Mouse (Mus musculus) cerebellum, adult 18-20 months (tissue): ENCODE results near the gene Lancl2.

Experiments used
- DNase-seq, 2 experiments: peaks; one replicate each; pipeline ENCODE4 v3.0.0; 2021

Gene Lancl2

DNA sequence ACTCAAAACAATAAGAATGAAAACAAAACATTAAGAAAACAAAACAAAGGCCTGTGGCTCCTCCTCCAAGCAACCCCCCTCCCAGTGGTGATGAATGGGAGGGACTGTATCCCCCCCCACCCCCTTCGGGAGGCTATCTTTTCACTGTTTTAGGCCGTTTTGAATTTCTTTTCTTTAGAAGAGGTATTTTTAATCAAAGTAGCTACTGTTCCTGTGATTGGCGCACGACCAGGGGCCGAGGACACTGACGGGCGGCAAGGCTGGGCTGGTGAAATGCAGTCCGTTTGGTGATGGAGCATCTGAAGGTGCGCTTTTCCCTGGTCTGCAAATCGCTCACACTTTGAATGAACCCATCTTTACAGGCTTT is at the start of gene Lancl2:
TSS of gene Lancl2 (plus strand) at position 165 of the 367 bp plus-strand sequence.
- peak; percentile 50 to 77 for DNase-seq

DNA sequence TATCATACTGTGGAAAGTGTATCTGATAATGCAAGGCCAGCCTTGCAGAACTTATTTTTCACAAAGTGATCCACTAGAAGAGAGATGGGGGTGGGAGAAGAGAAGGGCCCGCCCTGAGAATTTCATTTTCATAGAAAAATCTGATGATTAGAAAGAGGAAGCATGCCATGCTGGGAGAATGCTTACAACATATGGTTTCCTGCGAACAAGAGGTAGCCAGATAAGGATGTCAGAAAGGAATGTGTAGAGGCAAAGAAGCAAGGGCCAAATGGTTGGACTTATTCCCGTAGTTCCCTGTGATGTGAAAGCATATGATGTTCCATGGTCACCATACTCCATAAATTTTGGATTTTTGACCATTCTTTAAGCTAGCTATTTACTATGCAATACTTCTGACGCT is 41.0 kb upstream of the Lancl2 start:
- DNase-seq, result no peak

DNA sequence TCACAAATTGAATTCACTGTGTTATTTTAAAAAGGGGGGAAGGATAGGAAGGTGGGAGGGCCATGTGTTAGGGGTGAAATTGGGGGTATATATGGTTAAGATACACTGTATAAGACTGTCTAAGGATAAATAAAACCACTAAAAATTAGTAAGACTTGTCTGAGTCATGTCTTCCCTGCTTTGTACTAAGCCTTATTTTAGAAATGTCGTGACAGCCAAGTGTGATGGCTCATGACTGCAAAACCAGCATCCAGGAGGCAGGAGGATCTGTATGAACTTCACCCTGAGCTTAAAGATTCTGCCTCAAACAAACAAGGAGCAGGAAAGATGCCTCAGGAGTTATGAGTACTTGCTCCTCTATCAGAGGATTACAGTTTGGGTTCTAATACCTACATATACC is 18.2 kb upstream of the Lancl2 start:
- no peak for DNase-seq

DNA sequence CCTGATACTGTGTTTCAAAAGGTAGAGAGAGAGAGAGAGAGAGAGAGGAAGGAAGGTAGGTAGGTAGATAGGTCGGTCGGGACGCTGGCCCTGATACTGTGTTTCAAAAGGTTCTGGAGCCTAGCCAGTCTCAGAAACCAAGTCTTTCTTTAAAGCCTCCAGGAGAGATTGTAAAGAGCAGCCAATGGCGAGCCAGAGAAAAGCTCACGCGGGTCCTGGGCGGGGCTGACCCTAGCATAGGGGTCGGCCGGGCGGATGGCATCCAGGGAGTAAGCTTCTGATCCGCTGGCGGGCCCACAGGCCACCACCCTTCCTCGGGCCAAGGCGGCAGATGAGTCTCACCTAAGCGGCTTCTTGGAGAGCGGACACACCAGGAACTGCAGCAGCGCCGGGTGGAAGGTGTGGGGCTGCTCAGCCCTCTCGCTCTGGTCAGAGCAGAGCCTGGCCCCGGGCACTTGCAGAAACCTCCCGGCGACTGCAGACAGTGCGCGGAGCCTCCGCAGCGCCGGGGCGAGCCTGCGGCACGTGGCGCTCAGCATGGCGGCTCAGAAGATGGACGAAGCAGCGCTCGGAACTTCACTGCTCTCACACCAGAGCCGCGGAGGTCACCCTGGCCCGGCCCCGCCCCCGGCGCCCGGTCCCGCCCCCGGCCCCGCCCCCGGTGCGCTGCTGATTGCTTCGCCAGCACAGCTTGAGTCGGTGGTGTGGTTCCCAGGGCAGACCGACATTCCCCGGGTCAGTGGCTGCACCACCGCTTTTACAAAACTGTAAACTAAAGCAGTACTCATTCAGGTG is 10.7 kb upstream of the Lancl2 start, which contains the start of gene Pyurf:
TSS of gene Pyurf (minus strand) at position 612 of the 795 bp plus-strand sequence.
- peak; percentile 84 to 88 for DNase-seq

DNA sequence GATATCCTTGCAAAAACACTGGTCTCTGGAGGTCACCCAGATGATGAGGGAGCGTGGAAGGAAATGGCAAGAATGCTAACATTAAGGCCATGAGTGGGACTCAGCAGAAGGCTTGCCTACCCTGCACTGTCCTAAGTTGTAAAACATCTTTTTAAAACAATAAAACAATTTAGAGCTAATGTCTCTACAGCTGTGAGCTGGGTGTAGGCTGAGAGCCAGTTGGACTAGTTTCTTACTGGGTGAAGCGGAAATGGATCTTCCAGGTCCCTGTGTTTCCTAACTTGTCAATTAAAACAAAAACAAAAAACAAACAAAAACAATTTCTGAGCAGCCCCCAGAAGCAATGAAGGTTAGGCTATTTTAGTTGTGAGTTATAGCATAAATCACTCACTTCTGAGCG is 9.2 kb upstream of the Lancl2 start:
- DNase-seq, result no peak

DNA sequence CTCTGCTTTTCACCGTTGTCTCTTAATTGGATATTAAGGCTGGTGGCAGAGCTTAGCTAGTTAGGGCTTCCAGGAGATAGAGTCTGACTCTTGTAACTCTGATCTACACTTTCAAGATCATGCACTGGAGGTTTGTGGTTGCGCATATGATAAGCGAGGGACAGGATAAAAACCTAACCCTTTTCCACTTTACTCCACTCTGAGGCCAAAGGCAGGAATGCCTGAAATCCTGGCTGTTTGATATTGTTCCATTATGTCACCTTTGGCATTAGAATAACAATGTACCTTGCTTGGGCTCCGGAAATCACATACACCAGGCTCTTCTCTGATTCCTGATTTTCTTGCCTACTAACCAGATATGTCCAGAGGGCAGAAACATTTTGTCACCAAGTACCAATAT is 654 bp upstream of the Lancl2 start:
- peak in 1 of 2 experiments; percentile 22 for DNase-seq

DNA sequence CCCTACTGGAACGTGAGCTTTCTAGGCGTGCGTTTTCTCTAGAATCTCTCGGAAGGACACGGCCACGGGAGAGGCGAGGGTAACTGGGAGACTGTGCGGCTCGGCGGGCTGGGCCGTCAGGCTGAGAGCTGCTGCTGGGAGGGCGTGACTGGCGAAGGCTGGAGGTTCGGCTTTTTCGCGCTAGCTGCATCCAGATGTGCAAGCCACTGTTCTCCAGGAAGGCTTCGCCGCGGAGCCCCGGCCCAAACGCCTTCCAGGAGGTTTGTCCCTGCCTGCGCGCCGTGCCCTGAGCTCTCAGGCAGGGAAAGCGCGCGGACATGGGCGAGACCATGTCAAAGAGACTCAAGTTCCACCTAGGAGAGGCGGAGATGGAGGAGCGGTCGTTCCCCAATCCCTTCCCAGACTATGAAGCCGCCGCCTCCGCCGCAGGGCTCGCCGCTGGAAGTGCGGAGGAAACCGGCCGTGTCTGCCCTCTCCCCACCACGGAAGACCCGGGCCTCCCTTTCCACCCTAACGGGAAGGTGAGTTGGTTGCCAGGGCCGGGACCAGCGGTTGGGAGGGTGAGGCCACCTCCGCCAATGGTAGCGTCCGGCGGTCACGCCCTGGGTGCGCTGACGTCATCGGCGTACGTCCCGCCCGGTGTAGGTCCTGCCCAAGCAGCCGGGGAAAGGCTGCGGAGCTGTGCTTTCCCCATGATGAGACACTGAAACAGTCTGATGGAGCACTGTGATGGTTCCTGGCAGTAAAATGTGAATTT is 581 bp downstream of the Lancl2 start:
- DNase-seq, result peak; percentile 98 to 99

DNA sequence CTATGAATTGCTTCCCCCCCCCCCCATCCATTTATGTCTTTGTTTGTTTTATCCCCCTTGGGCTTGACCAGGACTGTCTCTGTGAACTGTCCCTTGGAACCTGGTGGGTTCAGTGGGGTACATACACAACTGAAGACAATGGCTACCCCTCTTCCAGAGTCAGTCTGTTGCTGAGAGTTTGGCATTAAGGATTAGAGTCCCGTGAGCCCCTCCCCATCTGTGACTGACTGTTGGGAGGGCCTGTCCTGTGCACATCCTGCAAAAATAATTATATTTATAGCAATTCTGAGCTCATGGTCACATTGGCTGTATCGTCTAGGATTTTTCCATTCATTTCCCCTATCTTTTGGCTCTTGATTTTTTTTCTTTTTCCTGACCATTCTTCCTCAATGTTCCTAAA is 1.4 kb downstream of the Lancl2 start:
- peak in 1 of 2 experiments; percentile 19 for DNase-seq

DNA sequence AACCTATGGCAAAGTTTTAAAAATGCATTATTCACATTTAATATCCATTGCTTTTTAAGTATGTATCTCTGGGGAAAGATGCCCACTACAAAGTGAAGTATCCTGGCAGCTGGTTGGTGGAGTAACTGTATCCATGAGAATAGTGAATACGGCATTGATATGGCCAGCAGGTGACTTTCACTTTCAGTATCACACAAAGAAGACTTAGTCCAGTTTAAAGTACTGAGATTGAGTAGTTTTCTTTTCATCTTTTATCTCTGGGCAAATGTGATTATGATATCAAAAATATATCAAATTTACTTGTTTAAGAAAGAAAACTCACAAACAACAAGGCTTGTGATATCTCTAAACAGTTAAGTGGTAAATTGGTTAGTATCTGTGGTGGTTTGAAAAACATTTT is 4.4 kb downstream of the Lancl2 start:
- DNase-seq, result no peak

DNA sequence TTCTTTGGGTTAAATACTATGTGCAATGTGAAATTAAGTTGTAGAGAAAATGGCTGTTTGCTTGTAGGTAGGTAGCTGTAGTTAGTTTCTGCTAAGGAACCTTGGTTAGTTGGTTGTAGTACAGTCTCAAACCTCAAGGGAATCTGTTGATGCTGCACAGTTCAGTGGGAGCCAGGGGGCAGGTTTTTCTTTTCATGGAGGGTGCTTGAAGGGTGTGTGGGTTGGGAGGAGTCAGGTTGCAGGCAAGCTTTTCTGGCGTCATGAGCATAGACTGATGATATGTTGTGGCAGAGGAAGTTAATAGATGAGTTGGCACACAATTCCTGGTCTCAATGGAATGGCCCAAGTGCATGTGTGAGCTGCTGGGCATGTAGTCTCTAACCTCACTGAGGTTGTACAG is 9.4 kb downstream of the Lancl2 start:
- no peak for DNase-seq

DNA sequence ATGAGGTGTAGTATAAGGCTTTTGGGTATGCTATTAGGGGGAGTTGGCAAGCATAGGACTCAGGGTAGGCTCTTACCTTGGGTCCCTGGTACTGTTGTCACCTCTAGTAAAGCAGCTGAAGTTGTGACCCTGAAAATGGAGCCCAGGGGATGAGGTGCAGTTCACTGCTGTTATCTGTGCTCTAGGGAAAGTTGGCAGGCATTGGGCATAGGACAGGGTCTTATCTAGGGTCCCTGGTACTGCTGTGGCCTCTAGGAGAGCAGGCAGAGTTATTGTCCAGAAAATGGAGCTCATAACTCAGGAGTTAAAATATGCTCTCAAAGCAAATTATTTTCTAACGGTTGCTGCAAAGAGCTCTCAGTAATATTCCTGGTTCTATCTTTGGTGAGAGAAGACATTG is 19.0 kb downstream of the Lancl2 start:
- DNase-seq, result no peak

DNA sequence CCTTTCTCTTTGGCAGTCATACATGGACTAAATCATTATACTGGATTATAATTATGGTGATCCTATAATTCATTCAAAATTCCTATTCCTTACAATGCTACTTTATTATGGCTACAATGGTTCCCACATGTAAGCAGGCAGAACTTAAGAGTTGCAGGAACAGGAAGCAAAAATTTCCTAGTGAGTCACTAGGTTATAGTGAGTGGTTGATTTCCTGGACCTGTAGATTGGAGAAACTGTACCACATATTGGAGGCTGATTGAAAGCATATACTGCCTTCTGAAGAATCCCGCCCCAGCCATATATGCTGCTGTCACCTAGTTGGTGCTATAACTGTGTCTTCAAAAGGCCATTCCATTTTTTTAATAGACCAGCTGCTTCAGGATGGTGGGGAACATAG is 40.4 kb downstream of the Lancl2 start:
- DNase-seq, result no peak

DNA sequence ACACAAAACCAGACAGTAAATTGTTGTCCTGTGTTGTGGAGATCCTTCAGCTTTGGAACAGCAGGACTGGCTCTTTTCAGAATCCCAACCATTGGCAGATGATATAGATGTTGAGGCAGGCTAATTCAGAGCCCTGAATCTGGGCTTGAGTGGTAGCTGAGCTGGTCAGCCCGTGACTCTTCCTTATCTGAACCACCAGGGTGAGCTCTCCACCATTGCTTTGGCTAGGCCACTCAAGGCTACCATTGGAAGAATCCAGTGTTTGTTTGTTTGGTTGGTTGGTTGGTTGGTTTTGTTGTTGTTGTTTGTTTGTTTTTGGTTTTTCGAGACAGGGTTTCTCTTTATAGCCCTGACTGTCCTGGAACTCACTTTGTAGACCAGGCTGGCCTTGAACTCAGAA is 41.0 kb downstream of the Lancl2 start:
- DNase-seq, result no peak

DNA sequence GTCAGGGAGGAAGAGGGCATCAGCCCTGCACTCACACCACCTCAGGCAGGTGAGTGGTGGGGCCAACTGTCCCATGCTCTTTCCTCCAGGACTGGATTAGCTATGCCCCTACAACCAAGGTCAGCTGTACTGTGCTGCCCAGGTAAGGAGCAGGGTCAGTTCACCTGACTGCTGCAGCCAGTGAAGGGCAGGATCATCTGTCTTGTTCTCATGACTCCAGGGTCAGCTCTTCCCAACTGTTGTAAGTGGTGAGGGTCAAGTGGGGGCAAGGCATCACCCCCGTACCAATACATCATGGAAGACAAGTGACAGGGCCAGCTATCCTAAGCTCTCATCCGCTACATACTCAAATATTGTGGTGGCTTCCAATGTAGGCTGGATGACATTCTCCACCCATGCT is 41.8 kb downstream of the Lancl2 start:
- DNase-seq, result no peak

DNA sequence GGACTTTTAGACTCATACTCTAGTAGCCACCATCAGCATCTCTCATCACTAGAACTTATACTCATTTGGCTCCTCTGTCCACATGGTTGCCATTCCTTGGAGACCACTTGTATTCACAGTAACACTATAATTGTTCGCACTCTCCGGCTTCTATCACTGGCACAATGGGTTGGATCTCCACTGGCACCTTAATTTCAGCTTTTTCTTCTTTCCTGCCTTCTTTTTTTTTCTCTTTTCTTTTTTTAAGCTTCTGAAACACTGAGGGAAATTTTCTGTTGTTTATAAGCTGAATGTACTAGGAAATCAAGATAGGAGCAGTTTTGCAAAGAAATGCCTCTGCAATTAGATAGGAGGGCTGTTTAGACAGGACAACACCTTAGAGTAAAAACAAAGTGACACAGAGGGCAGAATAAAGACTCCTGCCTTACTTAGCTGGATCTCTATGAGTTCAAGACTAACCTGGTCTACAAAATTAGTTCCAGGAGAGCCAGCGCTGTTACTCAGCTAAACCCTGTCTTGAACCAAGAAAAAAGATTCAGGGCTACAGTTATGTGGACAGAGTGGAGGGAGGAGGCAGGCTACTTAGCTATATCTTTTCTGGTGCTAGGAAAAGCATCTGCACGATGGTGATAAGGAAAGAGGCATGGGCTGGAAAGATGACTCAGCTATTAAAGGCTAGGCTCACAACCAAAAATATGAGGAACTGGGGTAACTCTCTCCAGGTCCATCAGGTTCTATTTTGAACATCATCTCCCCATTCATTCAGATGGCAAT is 42.8 kb downstream of the Lancl2 start:
- DNase-seq, result no peak

DNA sequence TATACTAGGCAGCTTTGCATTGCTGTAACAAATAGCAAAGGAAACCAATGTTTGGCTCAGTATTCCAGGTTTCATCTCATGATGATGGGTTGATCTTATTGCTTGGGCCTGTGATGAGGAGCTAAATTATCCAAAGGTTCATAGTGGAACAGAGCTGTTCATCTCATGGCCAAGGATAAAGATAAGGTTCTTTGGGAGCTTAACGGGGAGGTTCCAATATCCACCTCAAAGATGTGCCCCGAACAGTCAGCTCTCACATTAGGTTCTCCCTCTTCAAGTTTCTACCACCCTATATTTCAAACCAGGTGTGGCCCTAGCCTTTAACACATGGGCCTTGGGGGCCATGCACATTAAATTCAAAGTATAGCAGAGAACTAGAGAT is 43.4 kb downstream of the Lancl2 start:
- DNase-seq, result no peak

DNA sequence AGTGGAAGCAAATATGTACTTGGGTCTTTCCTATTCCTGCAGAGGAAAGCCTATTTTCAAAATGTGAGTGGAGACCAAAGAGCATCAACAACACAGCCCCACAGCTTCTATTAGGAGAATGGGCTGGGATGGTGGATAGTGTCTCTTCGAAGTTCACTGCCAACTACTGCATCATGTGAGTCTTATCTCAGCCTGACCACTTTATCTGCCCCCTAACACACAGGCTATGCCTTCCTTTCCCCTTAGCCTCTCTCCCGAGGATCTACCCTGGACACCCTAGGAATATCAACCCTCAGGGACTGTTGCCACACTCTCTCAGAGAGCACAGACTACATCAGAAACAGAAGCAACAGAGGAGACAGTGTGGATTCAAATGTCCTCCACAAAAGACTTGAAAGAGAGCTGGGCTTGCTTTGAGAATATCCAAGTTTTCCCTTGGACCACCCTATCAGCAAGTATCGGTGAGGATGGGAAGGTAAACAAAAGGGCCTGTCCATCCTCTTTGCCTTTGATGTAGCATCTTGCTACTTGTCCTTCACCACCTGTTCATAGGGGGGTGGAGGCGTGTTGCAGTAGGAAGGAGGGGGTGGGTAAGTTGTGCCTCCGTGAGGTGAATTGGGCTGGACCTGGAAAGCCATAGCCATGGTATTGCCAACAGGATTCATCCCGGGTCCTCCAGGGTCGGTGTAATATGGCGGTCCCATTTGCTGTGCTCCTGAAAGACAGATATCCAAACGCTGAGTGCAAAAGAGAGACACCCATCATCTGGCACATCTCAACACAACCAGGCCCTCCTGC is 51.8 kb downstream of the Lancl2 start:
- no peak for DNase-seq

DNA sequence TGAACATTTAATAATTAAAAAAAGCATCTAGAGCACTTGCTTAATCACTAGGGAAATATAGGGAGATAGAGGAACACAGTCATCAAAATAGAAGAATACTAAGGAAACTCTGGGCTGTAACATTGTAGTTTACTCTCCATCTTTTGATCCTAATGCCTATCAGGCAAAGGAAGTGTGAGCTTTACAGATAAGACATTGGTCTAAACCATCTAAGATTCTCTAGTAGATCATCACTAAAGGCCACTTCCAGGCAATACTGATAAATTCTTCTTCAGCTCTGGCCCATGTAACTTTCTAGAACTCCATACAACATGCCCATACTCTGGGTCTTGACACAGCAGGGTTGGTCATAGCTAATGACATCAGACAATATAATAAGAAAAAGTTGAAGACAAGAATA is 60.7 kb downstream of the Lancl2 start:
- no peak for DNase-seq

DNA sequence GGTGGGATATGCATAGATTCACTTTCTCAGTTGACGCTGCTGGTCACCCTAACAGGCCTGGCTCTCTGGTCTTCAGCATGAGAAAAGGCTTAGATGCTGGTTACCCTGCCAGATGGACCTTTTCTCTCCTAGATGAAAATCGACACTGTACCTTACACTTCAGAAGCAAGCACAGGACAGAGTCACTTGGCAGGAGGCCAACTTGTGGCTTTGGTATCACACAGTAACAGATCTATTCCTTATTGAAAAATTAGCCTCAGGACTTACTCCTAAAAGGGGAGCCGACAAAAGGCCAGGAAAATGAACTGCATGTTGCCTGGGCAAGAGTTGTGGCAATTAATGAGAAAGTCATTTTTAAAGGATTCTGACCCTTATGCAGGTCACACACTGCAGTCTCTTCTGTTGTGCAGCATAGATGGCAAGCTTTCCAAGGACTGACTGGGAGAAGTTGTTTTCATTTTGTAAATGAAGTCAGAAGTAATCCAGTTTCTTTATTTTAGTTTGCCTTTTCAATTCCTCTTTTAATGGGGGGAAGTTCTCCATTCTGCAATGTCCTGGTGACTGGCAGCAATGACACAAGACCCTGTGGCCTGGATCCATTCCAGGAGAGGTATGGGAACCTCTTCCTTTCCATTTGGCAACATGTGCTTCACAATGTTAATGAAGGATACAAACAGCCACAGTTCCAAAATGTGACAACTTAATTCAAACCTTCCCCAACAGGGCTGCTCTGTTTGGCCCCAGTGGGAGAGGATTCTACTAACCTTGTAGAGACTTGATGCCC is 62.9 kb downstream of the Lancl2 start:
- DNase-seq, result peak; percentile 31 to 48

DNA sequence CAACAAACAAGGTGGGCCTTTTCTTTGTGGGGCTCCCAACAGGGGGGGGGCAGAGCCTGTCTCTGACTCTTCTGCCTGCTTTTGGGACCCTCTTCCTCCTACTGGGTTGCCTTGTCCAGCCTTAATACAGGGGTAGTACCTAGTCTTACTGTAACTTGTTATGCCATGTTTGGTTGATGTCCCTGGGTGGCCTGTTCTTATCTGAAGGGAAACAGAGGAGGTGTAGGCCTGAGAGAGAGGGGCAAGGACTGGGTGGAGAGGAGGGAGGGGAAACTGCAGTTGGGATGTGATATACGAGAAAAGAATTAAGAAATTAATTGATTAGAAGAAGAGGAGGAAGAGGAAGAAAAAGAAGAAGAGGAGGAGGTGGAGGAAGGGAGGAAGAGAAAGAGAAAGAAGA is 63.9 kb downstream of the Lancl2 start:
- DNase-seq, result no peak

DNA sequence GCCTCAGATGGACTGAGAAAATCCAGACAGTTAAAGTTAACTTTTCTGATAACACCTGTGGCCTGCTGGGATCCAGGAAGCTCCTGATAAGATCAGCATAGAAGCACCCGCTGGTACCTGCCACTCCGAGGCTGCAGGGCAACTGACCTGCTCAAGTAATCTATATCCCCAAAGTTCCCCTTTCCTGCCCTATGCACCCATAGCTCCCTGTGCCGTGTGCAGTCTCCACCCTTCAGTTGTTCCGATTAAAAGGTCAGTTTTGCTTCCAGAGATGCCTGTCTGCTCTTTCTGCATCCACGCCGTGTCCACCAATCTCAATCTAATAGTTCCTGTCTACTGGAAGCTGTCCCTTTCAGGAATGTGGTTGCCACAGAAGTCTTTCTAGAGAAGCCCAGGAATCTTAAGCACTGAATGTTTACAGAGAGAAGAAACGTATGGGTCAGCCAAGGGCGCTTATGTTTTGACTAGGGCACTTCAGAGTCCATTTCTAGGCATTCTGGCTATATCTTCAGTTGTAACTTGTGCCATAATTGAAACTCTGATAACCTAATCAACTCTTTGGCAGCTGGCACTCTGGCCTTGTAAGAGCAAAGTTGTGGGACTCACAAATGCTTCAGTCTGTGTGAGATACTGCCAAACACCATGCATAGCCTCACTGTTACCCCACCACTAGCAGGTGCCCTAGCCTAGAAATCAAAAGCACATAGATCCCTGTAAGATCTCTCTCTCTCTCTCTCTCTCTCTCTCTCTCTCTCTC is 65.0 kb downstream of the Lancl2 start:
- no peak for DNase-seq
